Mouse (Mus musculus) heart, adult 9 months (tissue): Measurements from ENCODE around the gene Sec11a.
"Not testable (repeated sequence)": the region's sequence is repeated elsewhere in the genome, so short reads cannot be mapped to it uniquely, and the experiment has no call there.

Source experiments
- DNase-seq, 2 experiments: peaks; one replicate each; pipeline ENCODE4 v3.0.0; 2022; ENCODE audit warnings: low spot score in 2 of 2

Gene Sec11a

DNA sequence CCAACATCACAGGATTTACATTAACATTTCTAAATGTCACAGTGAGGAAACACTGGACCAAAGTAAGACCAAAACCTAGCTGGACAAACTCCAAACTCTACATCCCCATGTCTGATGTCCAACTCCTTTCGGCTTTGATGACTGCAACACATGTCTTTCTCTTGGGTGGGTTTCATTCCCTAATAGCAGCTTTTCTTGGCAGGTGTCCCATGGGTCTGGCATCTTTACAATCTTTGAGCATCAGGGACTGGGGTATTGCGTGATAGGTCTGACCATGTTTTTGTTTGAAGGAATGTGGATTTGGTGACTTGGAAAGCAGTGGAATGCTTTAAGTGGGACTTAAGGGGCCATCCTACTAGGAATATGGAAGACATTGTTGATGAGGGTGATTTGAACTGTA lies 9.3 kb upstream of the Sec11a start:
- no peak for DNase-seq

DNA sequence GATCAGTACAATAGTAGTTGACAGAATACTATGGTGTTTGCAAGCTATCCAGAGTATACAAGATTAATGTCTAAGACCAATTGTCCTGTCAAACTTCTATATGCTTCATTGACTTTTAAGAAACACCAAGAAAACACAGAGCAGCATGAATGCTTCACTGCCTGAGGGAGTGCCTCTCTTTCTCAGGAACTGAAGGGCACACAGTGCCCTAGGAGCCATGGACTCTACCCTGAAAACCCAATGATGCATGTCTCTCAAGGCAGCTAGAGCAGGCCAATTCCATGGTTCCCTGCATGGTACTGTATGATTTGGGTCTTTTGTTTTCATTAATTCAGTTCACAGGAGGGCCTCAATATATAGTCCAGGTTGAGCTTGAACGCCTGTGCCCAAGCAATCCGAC lies 6.7 kb upstream of the Sec11a start:
- DNase-seq: no peak

DNA sequence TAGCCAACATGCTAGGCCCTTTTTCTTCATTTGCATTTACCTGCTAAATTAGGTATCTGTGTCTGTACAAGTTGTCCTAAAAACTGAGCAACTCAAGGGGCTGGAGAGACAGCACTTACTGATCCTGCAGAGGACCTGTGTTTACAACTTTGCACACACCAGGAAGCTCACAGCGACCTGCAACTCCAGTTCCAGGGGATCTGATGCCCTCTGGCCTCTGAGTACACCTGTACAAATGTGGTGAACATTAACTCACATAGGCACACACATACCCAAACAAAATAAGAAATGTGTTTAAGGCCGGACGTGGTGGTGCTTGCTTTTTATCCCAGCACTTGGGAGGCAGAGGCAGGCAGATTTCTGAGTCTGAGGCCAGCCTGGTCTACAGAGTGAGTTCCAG lies 4.6 kb upstream of the Sec11a start:
- DNase-seq: no peak

DNA sequence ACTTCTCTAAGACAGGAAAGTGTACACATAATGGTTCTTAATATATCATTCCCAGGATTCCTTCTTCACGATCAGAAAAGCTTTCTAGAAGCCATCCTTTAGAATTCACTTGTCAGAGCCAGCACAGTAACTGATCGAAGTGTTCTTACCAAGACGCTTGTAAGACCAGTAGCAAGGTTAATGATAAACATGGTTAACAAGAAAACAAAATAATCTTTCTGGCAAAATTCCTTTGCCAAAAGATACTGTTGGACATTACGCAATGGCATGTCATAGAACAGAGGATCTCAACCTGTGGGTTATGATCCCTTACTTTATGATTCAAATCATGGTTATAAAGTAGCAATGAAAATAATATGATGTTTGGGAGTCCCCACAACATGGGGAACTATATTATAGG lies 3.9 kb upstream of the Sec11a start:
- DNase-seq: no peak

DNA sequence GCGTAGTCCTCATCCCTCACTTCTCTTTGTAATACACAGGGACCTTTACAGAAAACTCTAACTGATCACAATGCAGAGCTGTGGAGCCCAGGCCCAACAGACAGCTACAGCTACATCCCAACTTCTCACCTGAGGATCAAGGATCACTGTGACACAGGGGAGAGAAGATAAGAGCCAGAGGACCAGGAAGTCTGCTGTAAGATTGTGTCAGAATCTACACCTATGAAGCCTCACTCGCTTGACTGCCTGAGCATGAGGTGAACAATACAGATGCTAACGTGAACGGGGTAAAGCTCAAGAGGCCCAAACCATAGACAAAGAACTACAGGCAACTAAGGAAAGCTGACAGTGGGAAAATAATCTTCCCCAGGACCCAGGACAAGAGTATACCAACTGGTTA lies 7.8 kb downstream of the Sec11a start:
- DNase-seq: no peak

DNA sequence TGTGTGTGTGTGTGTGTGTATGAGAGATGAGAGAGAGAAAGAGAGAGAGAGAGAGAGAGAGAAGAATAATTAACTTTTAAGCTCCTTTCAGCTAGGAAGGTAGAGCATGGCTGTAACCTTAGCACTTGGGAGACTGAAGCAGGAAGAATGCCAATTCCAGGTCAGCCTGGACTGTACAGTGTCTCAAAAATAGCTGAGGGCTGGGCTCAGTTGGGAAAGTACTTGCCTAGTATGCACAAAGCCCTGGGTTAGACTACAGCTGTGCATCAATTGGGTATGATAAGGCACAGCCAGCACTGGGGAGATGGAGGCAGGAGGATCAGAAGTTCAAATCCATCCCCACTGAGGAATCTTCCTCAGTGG lies 10.3 kb downstream of the Sec11a start:
- not testable (repeated sequence) for DNase-seq

DNA sequence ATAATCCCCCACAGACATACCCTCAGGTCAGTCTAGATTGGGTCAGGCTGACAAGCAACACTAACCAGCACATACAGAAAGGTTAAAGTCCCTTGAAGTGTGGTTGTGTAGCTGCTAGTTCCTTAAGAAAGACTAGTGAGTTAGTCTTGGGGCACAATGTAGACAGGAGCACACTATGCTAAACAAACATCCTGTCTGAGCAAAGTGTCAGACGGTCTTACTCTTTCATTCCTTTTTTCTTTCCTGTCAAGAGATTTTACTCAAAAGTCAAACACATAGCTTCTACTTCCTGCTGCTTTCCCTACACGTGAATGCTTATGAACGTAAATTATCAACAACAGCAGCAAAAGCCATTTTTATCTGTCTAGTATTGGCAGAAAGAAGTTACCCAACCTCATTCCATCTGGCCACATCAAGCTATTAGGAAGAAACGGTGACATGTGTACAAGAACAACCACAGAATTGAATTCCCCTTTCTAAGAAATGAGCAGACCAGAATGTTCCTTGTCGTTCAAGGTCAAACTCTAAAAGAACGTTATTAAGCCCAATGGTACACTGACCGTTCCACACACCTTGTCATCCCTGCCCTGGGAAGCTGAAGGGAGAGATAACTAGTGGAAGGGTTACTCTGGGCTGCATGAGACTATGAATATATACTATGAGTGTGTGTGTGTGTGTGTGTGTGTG lies 10.8 kb downstream of the Sec11a start:
- DNase-seq: not testable (repeated sequence)

DNA sequence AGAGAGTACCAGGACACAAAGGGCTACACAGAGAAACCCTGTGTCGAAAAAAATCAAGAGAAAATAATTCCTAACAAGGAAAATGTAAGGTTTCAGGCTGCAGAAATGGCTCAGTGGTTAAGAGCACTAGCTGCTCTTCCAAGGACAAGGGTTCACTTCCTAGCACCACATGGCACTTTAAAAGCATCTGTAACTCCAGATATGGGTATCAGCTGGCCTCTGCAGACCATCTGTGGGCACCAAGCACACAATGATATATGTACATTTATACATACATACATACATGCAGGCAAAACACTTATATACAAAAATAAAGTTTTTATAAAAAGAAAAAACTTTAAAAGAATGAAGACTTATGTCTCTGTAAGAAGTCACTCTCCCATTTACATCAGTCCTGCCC lies 11.7 kb downstream of the Sec11a start:
- DNase-seq: no peak

DNA sequence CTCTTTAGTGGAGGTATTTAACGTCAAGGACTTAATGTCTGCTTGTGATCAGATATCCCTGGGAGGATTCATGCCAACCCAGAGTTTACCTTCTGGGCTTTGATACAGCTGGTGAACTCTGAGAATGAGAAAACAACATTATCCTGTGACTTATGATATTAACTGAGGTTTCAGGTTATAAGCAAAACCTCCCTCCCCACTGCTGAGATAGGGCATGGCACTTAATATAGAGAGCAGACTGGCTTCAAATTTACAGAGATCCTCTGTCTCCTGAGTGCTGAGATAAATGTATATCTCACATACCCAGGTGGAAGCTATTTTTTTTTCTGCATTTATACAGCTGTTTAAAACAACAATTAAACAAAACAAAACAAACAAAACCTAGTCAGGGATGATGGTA lies 14.8 kb downstream of the Sec11a start:
- no peak for DNase-seq

DNA sequence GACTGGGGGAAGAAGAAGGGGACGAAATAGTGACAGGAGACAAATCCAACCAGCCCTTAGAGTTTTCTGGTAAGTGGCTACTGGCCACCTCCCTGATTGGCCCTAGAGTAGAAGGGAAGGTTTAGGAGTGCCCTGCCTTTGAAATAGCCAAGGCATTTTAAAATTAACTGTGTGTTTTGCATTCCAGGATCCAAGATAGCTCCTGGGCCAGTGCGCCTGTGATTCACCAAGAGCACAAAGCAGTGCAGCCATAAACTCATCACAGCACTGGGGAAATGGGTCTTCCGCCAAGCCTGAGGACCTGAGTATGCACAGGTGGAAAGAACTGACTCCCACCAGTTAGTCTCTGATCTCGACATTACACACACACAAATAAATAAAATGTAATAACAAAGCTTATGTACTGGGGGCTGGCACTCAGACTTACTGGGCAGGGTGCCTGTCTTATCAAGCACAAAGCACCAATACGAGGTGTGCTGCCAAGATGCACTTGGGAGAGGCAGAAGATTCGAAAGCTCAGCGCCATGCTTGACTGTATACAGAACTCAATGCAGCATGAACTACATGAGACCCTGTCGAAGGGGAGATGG lies 15.9 kb downstream of the Sec11a start:
- DNase-seq: peak; percentile 44 to 63

DNA sequence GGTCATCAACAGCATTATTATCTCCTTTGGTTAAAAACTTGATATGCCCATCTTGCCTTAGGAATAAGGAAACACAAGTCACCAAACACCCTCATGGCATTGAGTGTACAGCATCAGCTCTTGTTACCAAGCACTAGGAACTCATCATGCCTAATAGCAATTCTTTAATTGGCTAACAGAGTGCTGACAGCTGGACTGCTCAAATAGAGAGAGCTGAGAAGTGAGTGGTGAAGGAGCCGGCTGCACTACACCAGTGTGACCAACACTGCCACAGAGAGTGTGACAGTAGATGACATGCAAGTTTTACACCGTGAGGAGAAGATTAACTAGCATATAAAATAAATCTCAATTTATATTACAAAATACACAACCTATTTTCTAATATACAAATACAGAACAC lies 24.4 kb downstream of the Sec11a start:
- DNase-seq: no peak

DNA sequence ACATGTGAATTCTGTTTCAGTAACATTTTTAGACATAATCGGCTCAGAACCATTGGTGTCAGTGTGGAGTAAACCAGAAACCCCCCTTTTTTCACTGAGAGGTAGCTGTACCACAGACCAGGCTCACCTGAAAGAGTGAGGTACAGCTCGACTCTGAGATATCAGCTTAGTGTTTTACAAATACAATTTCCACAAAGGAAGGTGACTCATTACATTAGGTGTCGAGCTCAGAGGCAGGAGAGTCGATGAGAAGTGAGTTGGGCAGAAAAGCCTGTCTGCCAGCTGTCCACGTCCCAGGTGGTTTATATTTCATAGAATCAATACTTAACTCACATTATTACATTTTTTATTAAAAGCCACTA lies 28.0 kb downstream of the Sec11a start:
- no peak for DNase-seq

DNA sequence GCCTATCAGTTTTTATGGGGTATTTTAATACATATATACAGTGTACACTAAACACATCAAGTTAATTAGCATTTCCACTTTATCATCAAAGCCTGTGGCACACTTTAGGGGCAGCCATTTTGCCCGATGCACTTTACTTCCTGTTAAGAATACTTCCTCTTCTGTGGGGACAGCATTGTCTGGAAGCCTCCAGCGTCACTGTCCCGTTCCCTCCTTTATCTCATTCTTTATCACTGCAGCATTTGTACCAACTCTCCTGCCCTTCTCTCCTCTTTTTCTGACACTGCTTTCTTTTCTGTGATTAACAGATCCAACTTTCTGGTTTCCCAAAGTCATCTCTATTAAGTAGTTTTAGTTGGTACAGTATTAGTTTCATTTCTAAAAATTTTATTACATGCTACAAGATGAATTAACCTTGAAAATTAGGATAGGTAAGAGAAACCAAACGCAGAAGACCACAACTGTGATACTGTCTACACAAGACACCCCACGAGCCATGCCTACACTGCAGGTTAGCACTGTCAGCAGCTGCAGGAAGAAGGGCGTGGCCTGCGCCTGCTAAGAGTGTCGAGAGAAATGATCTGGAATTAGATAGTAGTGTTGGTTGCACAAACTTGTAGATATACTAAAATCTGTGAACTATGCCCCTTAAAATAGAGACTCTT lies 28.5 kb downstream of the Sec11a start:
- DNase-seq: no peak

DNA sequence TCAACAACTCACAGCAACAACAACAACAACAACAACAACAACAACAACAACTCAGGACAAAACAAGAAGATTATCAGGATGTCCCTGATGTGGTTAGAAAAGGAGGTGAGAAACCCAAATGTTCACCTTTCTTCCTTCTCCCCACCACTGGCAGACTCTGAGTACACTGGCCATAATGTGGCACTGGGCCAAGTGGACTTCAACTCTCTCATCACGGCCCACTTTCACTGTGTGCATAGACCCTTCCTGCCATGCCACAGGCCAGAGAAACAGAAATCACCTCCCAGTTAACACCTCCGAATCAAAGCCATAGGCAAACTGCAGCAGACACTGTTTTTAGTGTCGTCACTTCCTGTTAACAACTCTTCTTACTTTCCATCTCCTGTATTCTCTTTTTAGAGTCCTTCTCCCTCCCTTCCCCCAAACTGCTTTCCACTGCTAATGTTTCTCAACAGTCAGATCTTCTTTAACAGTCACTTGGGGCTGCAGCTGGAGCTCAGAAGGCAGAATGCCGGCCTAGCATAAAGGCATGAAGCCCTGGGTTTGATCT lies 29.6 kb downstream of the Sec11a start:
- no peak for DNase-seq

DNA sequence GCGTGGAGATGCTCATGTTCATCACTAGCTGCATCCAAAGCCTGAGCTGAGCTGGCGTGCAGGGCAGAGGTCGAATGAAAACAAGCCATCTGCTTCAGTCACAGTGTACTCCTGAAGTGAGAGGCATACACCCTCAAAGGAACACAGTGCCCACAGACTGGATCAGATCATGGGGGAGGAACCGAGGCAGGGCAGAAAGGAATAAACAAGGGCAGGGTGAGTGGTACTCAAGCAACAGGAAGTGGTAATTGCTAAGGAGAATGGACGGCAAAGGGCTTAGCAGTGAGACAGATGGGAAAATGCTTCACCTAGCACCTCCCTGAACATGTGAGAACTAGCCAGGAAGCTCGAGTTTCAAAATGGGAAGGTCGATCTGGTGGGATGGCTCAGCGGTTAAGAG lies 35.1 kb downstream of the Sec11a start:
- no peak for DNase-seq

DNA sequence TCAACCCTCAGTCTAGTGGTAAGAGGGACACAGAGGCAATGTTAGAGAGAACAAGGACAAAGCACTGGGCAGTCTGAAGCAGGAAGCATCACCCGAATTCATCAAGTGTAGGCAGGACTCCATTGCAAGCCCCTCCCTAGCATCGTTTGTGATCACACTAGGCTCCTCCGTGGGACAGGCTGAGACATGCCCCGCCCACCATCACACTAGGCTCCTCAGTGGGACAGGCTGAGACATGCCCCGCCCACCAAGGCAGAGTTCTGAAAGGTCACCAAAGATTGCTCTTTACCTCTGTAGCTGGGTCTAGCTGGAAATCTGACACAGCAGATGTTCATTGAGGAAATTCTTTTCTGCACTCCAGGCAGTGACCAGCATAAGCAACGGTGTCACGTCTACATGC lies 36.5 kb downstream of the Sec11a start:
- no peak for DNase-seq

DNA sequence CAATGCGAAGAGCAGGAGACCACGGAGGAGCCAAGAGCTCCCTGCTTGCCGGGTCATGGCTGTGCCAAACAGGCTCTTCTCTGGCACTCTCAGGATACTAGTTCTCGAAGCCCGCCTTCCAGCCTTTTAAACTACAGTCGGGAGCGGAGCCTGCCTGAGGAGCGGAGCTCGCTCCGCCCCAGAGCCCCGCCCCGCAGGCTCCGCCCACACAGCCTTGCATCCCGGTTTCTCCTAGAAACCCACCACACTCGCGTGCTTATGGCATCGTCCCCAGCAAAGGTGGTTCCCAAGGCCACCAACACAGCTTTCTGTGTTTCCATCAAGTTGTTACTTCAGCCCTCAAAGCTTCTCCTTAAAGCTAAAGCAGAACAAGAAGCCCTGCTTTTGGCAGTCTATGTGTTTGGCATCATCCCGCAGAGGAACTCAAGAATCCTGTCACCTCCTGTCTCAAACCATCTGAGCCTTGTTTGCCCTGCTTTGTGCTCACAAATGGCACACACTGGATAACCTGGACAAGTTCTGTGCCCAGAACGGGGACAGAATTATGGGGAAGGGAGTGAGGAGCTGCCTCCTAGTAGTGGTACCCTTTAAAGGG lies 42.6 kb downstream of the Sec11a start, which contains the start of gene Nmb:
Gene Nmb (minus strand): TSS at position 156 of the 595 bp plus-strand sequence.
- DNase-seq: peak; percentile 72 to 75

DNA sequence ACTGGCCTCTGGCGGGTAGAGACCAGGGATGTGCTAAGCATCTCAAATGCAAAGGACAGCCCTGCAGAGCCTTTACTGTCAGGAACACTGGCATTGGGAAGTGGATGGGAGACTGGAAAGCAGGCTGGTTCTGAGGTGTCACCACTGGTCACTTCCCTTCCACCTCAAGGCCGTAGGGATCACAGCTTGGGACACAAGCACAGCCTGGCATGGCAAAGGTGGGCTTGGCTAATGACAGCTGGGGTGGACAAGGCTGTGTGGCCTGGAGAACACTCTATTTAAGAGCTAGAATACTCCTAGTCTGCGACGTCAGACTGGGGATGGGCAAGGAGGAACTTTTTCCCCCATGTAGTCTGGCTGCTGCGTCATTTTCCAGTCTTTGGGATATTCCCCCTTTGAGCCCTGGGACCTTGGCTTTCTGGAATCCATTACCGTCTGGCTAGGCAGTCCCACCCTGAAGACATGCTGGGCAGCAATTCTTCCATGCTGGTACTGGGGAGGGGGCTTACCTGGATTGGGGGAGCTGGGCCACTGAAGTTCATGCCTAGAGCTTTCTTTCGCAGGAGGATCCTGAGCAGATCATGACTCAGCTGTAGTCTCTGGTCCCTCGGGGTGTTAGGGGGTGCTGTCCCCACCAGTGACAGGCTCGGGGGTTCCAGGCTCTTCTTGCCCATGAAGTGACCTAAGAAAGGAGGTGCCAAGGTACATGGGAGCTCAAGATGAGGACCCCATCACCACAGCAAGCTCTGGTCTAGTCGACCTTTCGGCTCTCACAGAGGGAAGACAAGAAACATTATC lies 43.8 kb downstream of the Sec11a start:
- no peak for DNase-seq

DNA sequence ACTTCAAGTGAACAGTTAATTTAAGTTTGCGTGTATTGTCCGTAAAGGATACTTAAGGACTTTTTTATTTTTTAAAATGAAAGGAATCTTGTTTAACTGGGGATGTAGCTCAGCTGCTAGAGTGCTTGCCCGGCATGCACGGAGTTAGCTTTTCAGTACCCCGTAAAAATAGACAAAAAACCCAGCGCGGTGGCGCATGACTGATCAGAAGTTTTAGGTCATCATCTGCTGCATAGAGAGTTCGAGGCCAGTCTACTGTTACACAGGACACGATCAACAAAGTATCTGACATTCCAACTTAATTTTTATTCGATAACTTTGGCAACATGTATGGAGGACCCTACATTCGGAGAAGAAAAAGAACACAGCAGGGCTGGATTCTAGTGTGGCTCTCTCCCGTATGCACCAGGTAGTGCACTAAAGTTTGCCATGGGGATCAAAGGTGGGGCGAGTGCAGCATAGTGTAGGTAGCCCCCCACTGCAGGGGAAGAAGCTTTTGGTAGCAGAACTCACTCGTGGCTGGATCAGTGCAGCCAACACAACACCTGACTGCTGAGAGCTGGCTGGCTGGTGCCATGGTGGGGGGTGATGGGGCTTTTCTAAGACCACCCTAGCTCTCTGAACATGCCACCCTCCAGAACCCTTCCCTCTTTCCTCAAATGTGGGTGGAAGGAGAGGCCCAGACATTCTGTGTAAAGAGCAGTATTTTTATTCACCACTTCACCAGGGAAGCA lies 45.9 kb downstream of the Sec11a start:
- no peak for DNase-seq

DNA sequence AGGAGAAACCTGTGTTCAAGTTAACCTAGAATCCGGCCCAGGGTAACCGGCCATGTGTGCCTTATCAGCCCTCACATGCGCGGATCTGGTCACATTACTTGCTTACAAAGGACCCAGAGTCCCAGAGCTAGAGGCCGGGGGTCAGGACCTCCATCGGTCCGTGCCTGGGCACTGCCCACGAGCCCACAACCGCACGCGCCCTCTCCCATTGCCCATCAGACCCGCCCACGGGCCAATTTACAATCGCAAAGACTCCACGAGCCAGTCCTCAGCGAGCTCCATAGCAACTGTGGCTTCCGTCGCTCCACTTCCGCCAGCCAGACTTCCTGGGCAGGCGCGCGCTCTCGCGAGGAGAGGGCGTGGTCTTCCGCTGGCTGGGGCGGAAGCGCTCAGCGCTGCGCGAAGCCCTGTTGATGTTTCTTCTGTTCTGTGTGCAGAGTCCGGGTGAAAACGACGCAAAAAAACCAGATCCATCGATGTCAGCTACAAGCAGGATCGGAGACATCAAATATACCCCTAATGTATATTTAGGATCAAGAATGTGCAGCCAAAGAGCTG lies 46.6 kb downstream of the Sec11a start, which contains the start of gene Wdr73:
Gene Wdr73 (minus strand): TSS at position 326 of the 558 bp plus-strand sequence.
- peak; percentile 88 to 90 for DNase-seq

DNA sequence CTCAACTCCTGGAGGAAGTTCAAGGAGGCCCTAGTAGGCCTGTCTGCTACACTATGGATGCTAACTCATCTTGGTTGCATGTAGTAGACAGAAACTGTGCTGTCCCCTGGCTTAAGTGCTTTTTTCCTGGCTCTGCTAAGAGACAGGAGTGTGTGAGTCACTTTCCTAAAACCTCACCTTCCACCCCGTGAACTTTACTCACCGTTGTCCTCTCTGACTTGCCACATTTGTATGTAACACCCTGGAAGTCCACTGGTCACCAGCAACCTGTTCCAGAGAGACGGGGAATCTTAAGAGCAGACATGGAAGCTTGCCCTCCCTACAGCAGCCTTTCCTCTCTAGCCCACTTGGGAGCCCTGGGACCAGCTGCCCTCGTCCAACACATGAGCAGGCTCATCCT lies 49.9 kb downstream of the Sec11a start:
- DNase-seq: no peak
